9 mouse cellular contexts compared by ENCODE assay signal in the genomic region with DNA sequence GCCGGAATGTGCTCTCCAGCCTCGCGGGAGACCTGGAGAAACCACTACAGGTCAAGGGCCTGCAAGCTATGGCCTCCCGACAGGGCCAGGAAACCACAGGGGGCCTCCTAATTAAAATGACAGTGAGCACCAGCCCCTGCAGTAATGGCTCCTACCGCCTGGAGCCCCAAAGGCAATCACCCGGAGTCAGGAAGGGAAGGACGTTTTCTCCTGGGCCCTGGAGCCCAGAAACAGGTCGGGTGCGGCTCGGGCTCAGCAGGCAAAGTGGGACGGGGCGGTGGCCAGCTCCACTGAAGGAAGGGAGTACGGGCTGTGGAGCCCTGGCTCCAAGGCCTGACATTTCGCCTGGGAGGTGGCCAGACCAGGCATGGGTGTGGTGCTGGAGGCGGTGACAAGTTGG. TPM values are rescaled to one million over a fixed set of nuclear protein-coding genes. Genes with fewer than 3 reads are reported as not detected.
DNase-seq lines count a peak whose midpoint lies in the region; ATAC-seq lines count a peak whose summit lies in the region.
"Had no signal": no experiment of that assay in that cellular context is flagged by ENCODE, and none has a peak within 500 bp of the region (broad histone marks: within the 10 kb centered on the region; RNA-seq: fewer than 3 reads in every experiment).

No protein-coding gene starts in this region.

- H3K27ac ChIP-seq in midbrain, embryonic 11.5 days (ENCODE audit: low read depth, low read length) = no peak overlapping the region
- H3K27ac ChIP-seq in midbrain, embryonic 13.5 days = no peak overlapping the region
- H3K27ac ChIP-seq in forebrain, embryonic 14.5 days (ENCODE audit: low read depth, low read length) = 0 out of 2 replicates have a peak overlapping the region, but pooled peaks have one; percentile 1
- peak overlapping the region; percentile 74 for H3K27ac ChIP-seq in intestine, embryonic 16.5 days (ENCODE audit: low read length)
- H3K27ac ChIP-seq: liver, embryonic 14.5 days had no signal

- H3K4me2 ChIP-seq in midbrain, embryonic 11.5 days = no peak overlapping the region
- no peak overlapping the region for H3K4me2 ChIP-seq in midbrain, embryonic 13.5 days (replicated peaks)
- no peak overlapping the region for H3K4me2 ChIP-seq in forebrain, embryonic 14.5 days (ENCODE audit: low read length)
- H3K4me2 ChIP-seq in intestine, embryonic 16.5 days (ENCODE audit: low read depth, low read length) = no peak overlapping the region

- no peaks in the 10 kb centered on the region for H3K9me3 ChIP-seq in midbrain, embryonic 11.5 days (ENCODE audit: control insufficient read depth, low read length)
- H3K9me3 ChIP-seq in midbrain, embryonic 13.5 days = no peaks in the 10 kb centered on the region
- no peaks in the 10 kb centered on the region for H3K9me3 ChIP-seq in forebrain, embryonic 14.5 days (replicated peaks; ENCODE audit: control insufficient read depth, low read length)
- no peaks in the 10 kb centered on the region for H3K9me3 ChIP-seq in intestine, embryonic 16.5 days (ENCODE audit: control insufficient read depth, low read length)

- peak; percentile 64 for ATAC-seq in midbrain, embryonic 11.5 days (ENCODE audit: low FRiP score)
- ATAC-seq in midbrain, embryonic 13.5 days = no peak
- no peak for ATAC-seq in forebrain, embryonic 14.5 days
- peak; percentile 6; the same call in 1 of the 2 replicates for ATAC-seq in intestine, embryonic 16.5 days

- 16% methylated on average over 15 of the region's 15 CpGs for WGBS in midbrain, embryonic 11.5 days
- WGBS in midbrain, embryonic 13.5 days = 16% methylated on average over 15 of the region's 15 CpGs
- 14% methylated on average over 15 of the region's 15 CpGs for WGBS in forebrain, embryonic 14.5 days
- WGBS in intestine, embryonic 16.5 days = 42% methylated on average over 15 of the region's 15 CpGs

- H3K27me3 ChIP-seq in midbrain, embryonic 11.5 days (ENCODE audit: control insufficient read depth, insufficient read depth, low read length) = no peaks in the 10 kb centered on the region
- H3K27me3 ChIP-seq in midbrain, embryonic 13.5 days = no peaks in the 10 kb centered on the region
- no peaks in the 10 kb centered on the region for H3K27me3 ChIP-seq in forebrain, embryonic 14.5 days (replicated peaks; ENCODE audit: control insufficient read depth, insufficient read depth, low read length)
- no peaks in the 10 kb centered on the region for H3K27me3 ChIP-seq in intestine, embryonic 16.5 days (replicated peaks; ENCODE audit: control insufficient read depth, insufficient read depth, low read length)

- no peak overlapping the region for H3K4me3 ChIP-seq in midbrain, embryonic 11.5 days (ENCODE audit: low read depth, low read length)
- H3K4me3 ChIP-seq in midbrain, embryonic 13.5 days (replicated peaks) = no peak overlapping the region
- no peak overlapping the region for H3K4me3 ChIP-seq in forebrain, embryonic 14.5 days (ENCODE audit: low read depth, low read length)
- no peak overlapping the region for H3K4me3 ChIP-seq in intestine, embryonic 16.5 days (ENCODE audit: low read length)

- no peaks in the 10 kb centered on the region for H3K36me3 ChIP-seq in midbrain, embryonic 11.5 days (ENCODE audit: control insufficient read depth, insufficient read depth, low read length)
- peaks cover 6% of the 10 kb centered on the region; the same call in 1 of the 2 replicates for H3K36me3 ChIP-seq in midbrain, embryonic 13.5 days
- H3K36me3 ChIP-seq in forebrain, embryonic 14.5 days (ENCODE audit: control insufficient read depth, insufficient read depth, low read length) = no peaks in the 10 kb centered on the region
- H3K36me3 ChIP-seq in intestine, embryonic 16.5 days (ENCODE audit: control insufficient read depth, insufficient read depth, low read length) = no peaks in the 10 kb centered on the region

- no peak for DNase-seq in midbrain, embryonic 11.5 days (ENCODE audit: low spot score, missing footprints)
- DNase-seq in forebrain, embryonic 14.5 days (ENCODE audit: low spot score) = no peak
- DNase-seq in lung, postnatal 10 days = peak; percentile 65
- DNase-seq in left cerebral cortex, adult 9 months (ENCODE audit: low spot score in 2 of 2) = no peak
- no peak for DNase-seq in layer of hippocampus, adult 9-11 months
- no peak for DNase-seq in frontal cortex, postnatal 25 days (ENCODE audit: low spot score in 2 of 2)

- no peak overlapping the region for H3K9ac ChIP-seq in midbrain, embryonic 11.5 days (ENCODE audit: low read length)
- H3K9ac ChIP-seq in midbrain, embryonic 13.5 days (replicated peaks) = no peak overlapping the region
- H3K9ac ChIP-seq in forebrain, embryonic 14.5 days (ENCODE audit: low read length) = no peak overlapping the region
- H3K9ac ChIP-seq in intestine, embryonic 16.5 days (ENCODE audit: low read depth, low read length) = peak overlapping the region; percentile 49
- H3K9ac ChIP-seq: liver, embryonic 14.5 days had no signal

- peaks cover 11% of the 10 kb centered on the region for H3K4me1 ChIP-seq in midbrain, embryonic 11.5 days (ENCODE audit: control insufficient read depth, insufficient read depth, low read length)
- peaks cover 13% of the 10 kb centered on the region for H3K4me1 ChIP-seq in midbrain, embryonic 13.5 days (replicated peaks)
- H3K4me1 ChIP-seq in forebrain, embryonic 14.5 days (ENCODE audit: control insufficient read depth, insufficient read depth, low read length) = no peaks in the 10 kb centered on the region
- peaks cover 22% of the 10 kb centered on the region for H3K4me1 ChIP-seq in intestine, embryonic 16.5 days (ENCODE audit: control insufficient read depth, insufficient read depth, low read length)

RNA-seq across cellular contexts. Expression of a gene that starts 26.5 kb away (rescaled TPM):
- 1.4 and 1.7 TPM in 2 replicates for polyA plus RNA-seq in midbrain, embryonic 11.5 days (2014; fragmentation: Nextera tagmentation; extraction: Ambion mirVana)
- 0.58 and 0.77 TPM in 2 replicates for polyA plus RNA-seq in midbrain, embryonic 13.5 days (2015; fragmentation: Nextera tagmentation; extraction: Ambion mirVana)
- polyA plus RNA-seq in forebrain, embryonic 14.5 days (2014; fragmentation: Nextera tagmentation; extraction: Ambion mirVana) = 0.20 and 0.40 TPM in 2 replicates
- 9.9 and 10.1 TPM in 2 replicates for polyA plus RNA-seq in intestine, embryonic 16.5 days (2015; fragmentation: Nextera tagmentation; extraction: Ambion mirVana)

RNA-seq across cellular contexts. Expression of a gene that starts 37.6 kb away (rescaled TPM):
- 1.2 and 1.3 TPM in 2 replicates for polyA plus RNA-seq in midbrain, embryonic 11.5 days (2014; fragmentation: Nextera tagmentation; extraction: Ambion mirVana)
- 5.1 and 5.3 TPM in 2 replicates for polyA plus RNA-seq in midbrain, embryonic 13.5 days (2015; fragmentation: Nextera tagmentation; extraction: Ambion mirVana)
- polyA plus RNA-seq in forebrain, embryonic 14.5 days (2014; fragmentation: Nextera tagmentation; extraction: Ambion mirVana) = 3.6 and 5.8 TPM in 2 replicates
- polyA plus RNA-seq in intestine, embryonic 16.5 days (2015; fragmentation: Nextera tagmentation; extraction: Ambion mirVana) = 2.6 and 3.2 TPM in 2 replicates

Comparison
In these comparisons a context has a peak if more than half of its experiments do, and no peak if none do; other contexts are left out.
1. ATAC-seq: peak in midbrain, embryonic 11.5 days (single experiment) and intestine, embryonic 16.5 days (single experiment); none in midbrain, embryonic 13.5 days (single experiment) and forebrain, embryonic 14.5 days (single experiment).
2. H3K27ac ChIP-seq: peak in forebrain, embryonic 14.5 days (single experiment) and intestine, embryonic 16.5 days (single experiment); none in midbrain, embryonic 11.5 days (single experiment) and midbrain, embryonic 13.5 days (single experiment).